In the genomic region with DNA sequence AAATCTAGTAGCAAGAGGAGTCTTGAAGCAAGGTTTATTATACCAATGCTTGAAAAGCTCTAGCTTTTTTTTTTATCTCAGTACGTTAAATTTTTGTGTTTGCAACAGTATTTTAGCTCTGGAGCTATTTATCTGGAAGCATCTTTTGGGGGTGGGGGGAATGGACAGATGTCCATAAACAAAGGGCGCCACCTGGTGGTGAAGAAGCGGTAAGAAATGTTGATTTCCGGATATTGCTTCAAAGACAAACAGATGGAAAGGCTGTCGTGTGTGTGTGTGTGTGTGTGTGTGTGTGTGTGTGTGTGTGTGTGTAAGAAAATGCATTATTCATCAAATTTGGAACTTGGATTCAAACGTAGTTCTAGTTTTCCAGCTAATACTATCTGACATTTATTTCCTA, we compare ENCODE assay signal across 8 mouse cellular contexts.
DNase-seq lines count a peak whose midpoint lies in the region; ATAC-seq lines count a peak whose summit lies in the region.

No protein-coding gene starts in this region.

- no peaks in the 10 kb centered on the region for H3K36me3 ChIP-seq in heart, embryonic 10.5 days

- 5% methylated on average over 6 of the region's 6 CpGs for WGBS in heart, embryonic 10.5 days

- peaks cover 27% of the 10 kb centered on the region for H3K27me3 ChIP-seq in heart, embryonic 10.5 days (ENCODE audit: insufficient read depth, poor library complexity, severe bottlenecking)

- no peak overlapping the region for H3K4me3 ChIP-seq in heart, embryonic 10.5 days

- H3K4me1 ChIP-seq in heart, embryonic 10.5 days = peaks cover 10% of the 10 kb centered on the region

- no peak overlapping the region for H3K27ac ChIP-seq in heart, embryonic 10.5 days

- peak; percentile 66 for ATAC-seq in megakaryocyte progenitor cell, adult 5-6 weeks (replicated peaks; ENCODE audit: poor library complexity)

- H3K9me3 ChIP-seq in heart, embryonic 10.5 days = no peaks in the 10 kb centered on the region

- peak; percentile 41 to 68 for DNase-seq in heart, adult 18-20 months
- DNase-seq in heart, embryonic 10.5 days (ENCODE audit: low spot score) = no peak
- DNase-seq in urinary bladder, postnatal 25 days (ENCODE audit: low spot score) = peak; percentile 55
- no peak for DNase-seq in urinary bladder, adult 18-20 months (ENCODE audit: low spot score in 2 of 2)
- peak; percentile 84 for DNase-seq in embryo, embryonic 10.5 days (ENCODE audit: low spot score)
- DNase-seq in kidney, postnatal 36 days = peak; percentile 71 to 86
- no peak for DNase-seq in urinary bladder, adult 2 months (ENCODE audit: low spot score)

Comparison
In these comparisons a context has a peak if more than half of its experiments do, and no peak if none do; other contexts are left out.
1. DNase-seq: peak in heart, adult 18-20 months (2 of 2), urinary bladder, postnatal 25 days (single experiment), embryo, embryonic 10.5 days (single experiment) and kidney, postnatal 36 days (2 of 2); none in heart, embryonic 10.5 days (single experiment), urinary bladder, adult 18-20 months (0 of 2) and urinary bladder, adult 2 months (single experiment).